Mouse (Mus musculus) kidney, adult 2 months (tissue): ENCODE measurements at regions not wholly inside any gene's neighbourhood (a gene's known extent, or its start where the extent isn't known, plus 50 kb on each side); places are given as distances from the start of the nearest gene placed in this dataset.

Source experiments
- DNase-seq: peaks from one replicate; pipeline ENCODE4 v3.0.0; 2021
- H3K27ac ChIP-seq: fragments of 200-500 bp; 2 replicates; pipeline ENCODE4 v1.5.1; 2012; ENCODE audit warnings: low read depth, low read length, control low read depth, inconsistent platforms; ENCODE audit not compliant: insufficient read depth
- H3K27me3 ChIP-seq: fragments of 200-500 bp; replicated peaks from 2 replicates; pipeline ENCODE4 v1.6.1; 2012; ENCODE audit warnings: mild to moderate bottlenecking, moderate library complexity, low read length, inconsistent platforms; ENCODE audit not compliant: control insufficient read depth, insufficient read depth
- H3K36me3 ChIP-seq: fragments of 200-500 bp; 2 replicates; pipeline ENCODE4 v1.6.1; 2012; ENCODE audit warnings: mild to moderate bottlenecking, moderate library complexity, low read length, inconsistent platforms; ENCODE audit not compliant: control insufficient read depth, insufficient read depth
- H3K4me1 ChIP-seq: fragments of 200-500 bp; 2 replicates; pipeline ENCODE4 v1.6.1; 2011; ENCODE audit warnings: low read length; ENCODE audit not compliant: control insufficient read depth, insufficient read depth
- H3K4me3 ChIP-seq: fragments of 200-500 bp; 2 replicates; pipeline ENCODE4 v1.5.1; 2011; ENCODE audit warnings: mild to moderate bottlenecking, low read depth, low read length, control low read depth; ENCODE audit not compliant: insufficient read depth
- CTCF ChIP-seq: fragments of 200-500 bp; conservative IDR thresholded peaks from 2 replicates; pipeline ENCODE4 v1.5.1; 2011; ENCODE audit warnings: low read depth, mild to moderate bottlenecking, control low read depth, low read length, moderate library complexity, mixed read lengths; ENCODE audit not compliant: insufficient read depth, insufficient read length
- POLR2A ChIP-seq: fragments of 200-500 bp; IDR thresholded peaks from one replicate; pipeline ENCODE4 v1.6.1; 2011; ENCODE audit warnings: low read depth, low read length, control low read depth
- WGBS: fragments of 180-500 bp; shearing (Covaris S2); methylation state at CpG from one replicate; pipeline ENCODE4 v1.1.7; 2018; 5-methylcytosine and 5-hydroxymethylcytosine counted together

DNA sequence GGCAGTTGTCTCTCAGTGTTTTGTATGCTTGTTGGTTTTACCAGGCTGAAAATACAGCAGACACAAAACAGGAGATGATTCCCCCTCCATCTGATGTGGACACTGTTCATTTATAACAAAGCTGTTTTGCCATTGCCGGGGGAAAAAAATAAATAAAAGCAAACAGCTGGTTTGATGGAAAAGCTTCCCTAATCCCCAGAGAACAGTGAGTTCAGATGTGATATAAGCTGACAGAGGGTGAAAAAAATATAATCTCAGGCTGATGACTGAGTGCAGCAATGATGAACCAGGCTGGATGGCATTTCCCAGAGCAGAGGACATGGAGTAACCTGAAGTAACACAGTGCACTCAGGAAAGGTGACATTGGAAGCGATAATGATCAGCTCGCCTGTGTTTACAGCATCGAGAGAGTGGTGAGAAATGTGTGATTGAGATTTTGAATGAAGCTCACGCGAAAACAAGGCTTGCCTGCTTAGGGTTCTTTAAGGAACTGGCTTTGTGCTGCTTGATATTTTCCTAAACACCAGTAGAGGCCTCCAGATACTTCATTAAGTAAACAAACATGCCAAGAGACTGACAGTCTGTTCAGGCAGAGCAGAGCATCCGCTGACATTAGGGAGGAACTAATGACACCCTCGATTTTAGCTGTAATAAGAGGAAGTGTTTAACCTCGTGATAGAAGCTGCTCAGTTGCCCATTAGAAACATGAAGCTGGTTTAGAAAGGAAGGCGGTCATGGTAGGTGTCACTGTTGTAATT is 221.9 kb upstream of the Mmadhc start:
- Histone ChIP-seq H3K4me3 (no peak overlapping the region), H3K27ac (no peak overlapping the region), H3K36me3 (no peaks in the 10 kb centered on the region), H3K4me1 (no peaks in the 10 kb centered on the region; the same call in 1 of the 2 replicates), H3K27me3 (no peaks in the 10 kb centered on the region)
- peak; percentile 21 for DNase-seq
- 39% methylated on average over 10 of the region's 10 CpGs for WGBS
- TF ChIP-seq POLR2A = no peak
- no peak for TF ChIP-seq CTCF

DNA sequence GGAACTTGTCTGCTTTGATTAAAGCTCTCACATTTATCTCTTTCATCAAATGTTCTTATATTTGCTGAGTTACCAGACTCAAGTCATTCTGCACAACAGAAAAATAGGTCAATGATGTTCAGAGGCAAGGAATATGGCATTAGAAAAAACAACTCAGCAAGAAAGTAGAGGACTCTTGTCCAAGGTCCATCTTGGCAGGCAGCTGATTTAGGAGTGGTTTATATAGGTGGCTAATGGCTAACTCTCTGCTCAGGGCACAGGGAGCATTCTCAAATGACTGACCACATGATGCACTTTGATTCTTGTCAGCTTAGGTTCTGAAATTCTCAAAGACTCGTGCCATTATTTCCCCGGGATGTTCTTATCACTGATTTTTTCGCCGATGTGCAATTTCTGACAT is 216.7 kb upstream of the Mmadhc start:
- no peaks in the 10 kb centered on the region for H3K36me3 ChIP-seq
- no peaks in the 10 kb centered on the region for H3K27me3 ChIP-seq
- WGBS = 67% methylated on average over 4 of the region's 4 CpGs
- H3K4me1 ChIP-seq = no peaks in the 10 kb centered on the region
- TF ChIP-seq POLR2A (no peak), CTCF (no peak)
- H3K27ac ChIP-seq = no peak overlapping the region
- no peak overlapping the region for H3K4me3 ChIP-seq
- peak; percentile 80 for DNase-seq

DNA sequence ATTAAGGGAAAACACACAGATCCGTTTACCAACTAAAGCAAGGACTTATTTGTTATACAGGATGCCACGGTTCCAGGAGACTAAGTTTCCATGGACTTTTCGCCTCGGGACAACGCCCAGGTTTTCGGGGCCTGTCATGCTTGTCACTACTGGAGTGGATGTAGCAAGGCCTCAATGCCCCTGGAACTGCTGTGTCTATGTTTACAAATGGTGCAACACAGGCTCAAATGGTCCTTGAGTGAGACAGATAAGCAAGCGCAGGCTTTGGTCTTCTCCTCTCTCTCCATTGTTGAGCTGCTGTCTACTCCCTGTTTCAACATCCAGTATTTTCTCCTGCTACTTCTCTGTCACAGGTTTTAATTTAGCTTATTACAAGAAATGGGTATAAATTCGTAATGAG is 202.1 kb upstream of the Mmadhc start:
- Histone ChIP-seq H3K36me3 (no peaks in the 10 kb centered on the region), H3K4me1 (no peaks in the 10 kb centered on the region), H3K4me3 (no peak overlapping the region), H3K27ac (no peak overlapping the region), H3K27me3 (no peaks in the 10 kb centered on the region)
- WGBS = 89% methylated on average over 8 of the region's 8 CpGs
- DNase-seq = no peak
- TF ChIP-seq POLR2A (no peak), CTCF (no peak)

DNA sequence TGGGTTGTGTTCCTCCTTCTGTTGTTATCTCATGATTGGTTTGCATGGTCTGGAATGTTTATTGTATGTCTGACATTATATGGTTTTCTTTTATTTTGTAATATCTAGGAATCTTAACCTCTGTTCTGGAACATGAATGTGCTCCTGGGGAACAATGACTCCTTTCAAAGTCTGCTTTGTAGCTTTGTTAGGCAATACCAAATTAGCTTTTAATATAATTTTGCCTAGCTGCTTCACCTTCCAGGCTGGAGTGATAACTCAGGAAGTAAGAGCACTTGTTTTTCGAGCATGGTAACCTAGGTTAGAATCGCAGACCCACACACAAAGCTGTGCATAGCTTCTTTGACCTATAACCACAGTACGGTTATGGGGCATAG is 199.4 kb upstream of the Mmadhc start:
- WGBS = 88% methylated on average over 3 of the region's 3 CpGs
- Histone ChIP-seq H3K4me3 (no peak overlapping the region), H3K27me3 (no peaks in the 10 kb centered on the region), H3K27ac (no peak overlapping the region), H3K4me1 (no peaks in the 10 kb centered on the region), H3K36me3 (no peaks in the 10 kb centered on the region)
- TF ChIP-seq CTCF (no peak), POLR2A (no peak)
- DNase-seq = no peak

- Histone ChIP-seq H3K4me3 (no peak overlapping the region), H3K36me3 (no peaks in the 10 kb centered on the region), H3K27me3 (no peaks in the 10 kb centered on the region), H3K4me1 (no peaks in the 10 kb centered on the region), H3K27ac (no peak overlapping the region)
- WGBS = 47% methylated on average over 5 of the region's 5 CpGs
- TF ChIP-seq POLR2A = no peak
- no peak for TF ChIP-seq CTCF
- DNase-seq = no peak
Measured at GRCm38 (mm10) chr2:50495141-50496056, 198.8 kb upstream of the Mmadhc start.

GRCm38 (mm10) chr2:50493597-50494335 is 197.2 kb upstream of the Mmadhc start:
- peak; percentile 3 for DNase-seq
- WGBS = 79% methylated on average over 4 of the region's 4 CpGs
- H3K27ac ChIP-seq = no peak overlapping the region
- no peak overlapping the region for H3K4me3 ChIP-seq
- H3K4me1 ChIP-seq = no peaks in the 10 kb centered on the region
- no peaks in the 10 kb centered on the region for H3K36me3 ChIP-seq
- H3K27me3 ChIP-seq = no peaks in the 10 kb centered on the region
- no peak for TF ChIP-seq POLR2A
- TF ChIP-seq CTCF = no peak

- DNase-seq = peak; percentile 2
- TF ChIP-seq CTCF (no peak), POLR2A (no peak)
- Histone ChIP-seq H3K27ac (no peak overlapping the region), H3K4me1 (no peaks in the 10 kb centered on the region), H3K36me3 (no peaks in the 10 kb centered on the region), H3K4me3 (no peak overlapping the region), H3K27me3 (no peaks in the 10 kb centered on the region)
- 47% methylated on average over 4 of the region's 4 CpGs for WGBS
Measured at GRCm38 (mm10) chr2:50463799-50464198, 167.2 kb upstream of the Mmadhc start.
